Mouse (Mus musculus): ENCODE results near the gene Spns1. TPM values are rescaled to one million over a fixed set of nuclear protein-coding genes. Genes with fewer than 3 reads are reported as not detected.
"Not testable (repeated sequence)": the region's sequence is repeated elsewhere in the genome, so short reads cannot be mapped to it uniquely, and the experiment has no call there.

Spns1 gene
- polyA plus RNA-seq, 1 experiment from 2014 or later = 54.3 TPM

DNA sequence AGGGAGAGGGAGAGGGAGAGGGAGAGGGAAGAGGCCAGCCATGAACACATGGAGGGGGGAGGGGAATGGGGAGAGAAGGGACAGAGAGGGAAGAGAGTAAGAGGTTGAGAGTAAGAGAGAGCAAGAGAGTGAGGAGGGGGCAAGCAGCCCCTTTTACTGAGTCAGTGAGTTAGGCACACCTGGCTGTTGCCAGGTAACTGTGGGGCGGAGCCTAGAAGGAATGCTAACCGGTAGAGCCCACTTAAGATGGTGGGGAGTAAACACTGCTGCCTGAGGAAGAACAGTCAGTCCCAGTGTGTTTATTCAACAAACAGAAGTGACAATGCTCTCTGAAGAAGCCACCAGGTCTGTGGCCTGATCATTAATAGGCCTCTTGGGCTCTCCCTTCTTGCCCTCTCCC is 46.6 kb downstream of the Spns1 start:
- no peaks in the 10 kb centered on the region for H3K9me3 ChIP-seq (ENCODE audit: control insufficient read depth, low read length)
- no peak overlapping the region for H3K27ac ChIP-seq (ENCODE audit: low read length)
- no peak overlapping the region for H3K4me3 ChIP-seq (ENCODE audit: low read length)
- H3K4me2 ChIP-seq (ENCODE audit: low read depth, low read length) = no peak overlapping the region
- no peaks in the 10 kb centered on the region for H3K36me3 ChIP-seq (ENCODE audit: control insufficient read depth, insufficient read depth, low read length)
- no peaks in the 10 kb centered on the region for H3K27me3 ChIP-seq (ENCODE audit: control insufficient read depth, insufficient read depth, low read depth, low read length)
- peak; percentile 28; the same call in 1 of the 2 replicates for ATAC-seq (ENCODE audit: low read depth)
- 11% methylated on average over 2 of the region's 2 CpGs for WGBS
- no peak overlapping the region for H3K9ac ChIP-seq (ENCODE audit: low read length)
- no peaks in the 10 kb centered on the region for H3K4me1 ChIP-seq (replicated peaks; ENCODE audit: control insufficient read depth, insufficient read depth, low read length)

- no peak overlapping the region for H3K4me3 ChIP-seq (ENCODE audit: low read length)
- no peaks in the 10 kb centered on the region for H3K27me3 ChIP-seq (ENCODE audit: control insufficient read depth, insufficient read depth, low read depth, low read length)
- 75% methylated on average over 9 of the region's 9 CpGs for WGBS
These were observed 47.2 kb downstream of the Spns1 start for GRCm38 (mm10) chr7:126329907-126330645.

GRCm38 (mm10) chr7:126328848-126329247 is 48.4 kb downstream of the Spns1 start:
- WGBS = 79% methylated on average over 5 of the region's 6 CpGs
- not testable (repeated sequence) for H3K4me2 ChIP-seq (ENCODE audit: low read depth, low read length); H3K4me3 ChIP-seq (ENCODE audit: low read length); H3K27me3 ChIP-seq (ENCODE audit: control insufficient read depth, insufficient read depth, low read depth, low read length); H3K4me1 ChIP-seq (replicated peaks; ENCODE audit: control insufficient read depth, insufficient read depth, low read length); H3K9me3 ChIP-seq (ENCODE audit: control insufficient read depth, low read length); H3K9ac ChIP-seq (ENCODE audit: low read length); H3K27ac ChIP-seq (ENCODE audit: low read length); ATAC-seq (ENCODE audit: low read depth); H3K36me3 ChIP-seq (ENCODE audit: control insufficient read depth, insufficient read depth, low read length)

More at GRCm38 (mm10) chr7:126329907-126330645, 47.2 kb downstream of the Spns1 start:
- Histone ChIP-seq H3K9me3 (ENCODE audit: control insufficient read depth, low read length) (no peaks in the 10 kb centered on the region), H3K9ac (ENCODE audit: low read length) (no peak overlapping the region), H3K4me2 (ENCODE audit: low read depth, low read length) (no peak overlapping the region), H3K27ac (ENCODE audit: low read length) (no peak overlapping the region), H3K36me3 (ENCODE audit: control insufficient read depth, insufficient read depth, low read length) (no peaks in the 10 kb centered on the region), H3K4me1 (replicated peaks; ENCODE audit: control insufficient read depth, insufficient read depth, low read length) (no peaks in the 10 kb centered on the region)
- no peak for ATAC-seq (ENCODE audit: low read depth)

- H3K4me1 ChIP-seq (replicated peaks; ENCODE audit: control insufficient read depth, insufficient read depth, low read length); H3K27me3 ChIP-seq (ENCODE audit: control insufficient read depth, insufficient read depth, low read depth, low read length); H3K36me3 ChIP-seq (ENCODE audit: control insufficient read depth, insufficient read depth, low read length); H3K4me3 ChIP-seq (ENCODE audit: low read length); H3K27ac ChIP-seq (ENCODE audit: low read length); ATAC-seq (ENCODE audit: low read depth); H3K9me3 ChIP-seq (ENCODE audit: control insufficient read depth, low read length); H3K4me2 ChIP-seq (ENCODE audit: low read depth, low read length); H3K9ac ChIP-seq (ENCODE audit: low read length): not testable (repeated sequence)
- 17% methylated on average over 9 of the region's 9 CpGs for WGBS
These were observed 51.5 kb downstream of the Spns1 start for GRCm38 (mm10) chr7:126325576-126326273.

- no peak overlapping the region for H3K4me3 ChIP-seq (ENCODE audit: low read length)
- no peaks in the 10 kb centered on the region for H3K36me3 ChIP-seq (ENCODE audit: control insufficient read depth, insufficient read depth, low read length)
- H3K9me3 ChIP-seq (ENCODE audit: control insufficient read depth, low read length) = no peaks in the 10 kb centered on the region
- no peak overlapping the region; the same call in 1 of the 2 replicates for H3K9ac ChIP-seq (ENCODE audit: low read length)
- no peak overlapping the region for H3K27ac ChIP-seq (ENCODE audit: low read length)
- no peak overlapping the region for H3K4me2 ChIP-seq (ENCODE audit: low read depth, low read length)
- no peak for ATAC-seq (ENCODE audit: low read depth)
- H3K4me1 ChIP-seq (replicated peaks; ENCODE audit: control insufficient read depth, insufficient read depth, low read length) = 0 out of 2 replicates have a peak, but pooled peaks cover 3% of the 10 kb centered on the region
- no peaks in the 10 kb centered on the region for H3K27me3 ChIP-seq (ENCODE audit: control insufficient read depth, insufficient read depth, low read depth, low read length)
- WGBS = 9% methylated on average over 3 of the region's 3 CpGs
These were observed 52.5 kb downstream of the Spns1 start for GRCm38 (mm10) chr7:126324791-126325190.

- Histone ChIP-seq H3K9ac (ENCODE audit: low read length) (no peak overlapping the region), H3K27me3 (ENCODE audit: control insufficient read depth, insufficient read depth, low read depth, low read length) (no peaks in the 10 kb centered on the region), H3K36me3 (ENCODE audit: control insufficient read depth, insufficient read depth, low read length) (no peaks in the 10 kb centered on the region), H3K4me2 (ENCODE audit: low read depth, low read length) (no peak overlapping the region), H3K4me3 (ENCODE audit: low read length) (no peak overlapping the region), H3K4me1 (replicated peaks; ENCODE audit: control insufficient read depth, insufficient read depth, low read length) (0 out of 2 replicates have a peak, but pooled peaks cover 3% of the 10 kb centered on the region), H3K27ac (ENCODE audit: low read length) (no peak overlapping the region), H3K9me3 (ENCODE audit: control insufficient read depth, low read length) (no peaks in the 10 kb centered on the region)
- no peak for ATAC-seq (ENCODE audit: low read depth)
- WGBS = 5% methylated on average over 11 of the region's 11 CpGs
These were observed 53.5 kb downstream of the Spns1 start for GRCm38 (mm10) chr7:126323729-126324128.

Small RNAs within 50 kb of the gene (microRNA-seq; reads per million reads assigned to microRNA genes)
- not detected for gene Mir7058

Other genes starting within 250 kb of the Spns1 start
- 32.3 and 37.5 TPM in 2 replicates for gene Xpo6, start 176.9 kb downstream of the Spns1 start, polyA plus RNA-seq (2015; fragmentation: Nextera tagmentation; extraction: Ambion mirVana)
- gene Sbk1, start 104.8 kb downstream of the Spns1 start, polyA plus RNA-seq (2015; fragmentation: Nextera tagmentation; extraction: Ambion mirVana) = 14.0 and 16.5 TPM in 2 replicates
- 4.5 and 10.9 TPM in 2 replicates for gene Lat, start 7.9 kb downstream of the Spns1 start, polyA plus RNA-seq (2015; fragmentation: Nextera tagmentation; extraction: Ambion mirVana)
- 2.3 and 2.4 TPM in 2 replicates for gene Nfatc2ip, start 19.3 kb upstream of the Spns1 start, polyA plus RNA-seq (2015; fragmentation: Nextera tagmentation; extraction: Ambion mirVana)
- gene Cd19, start 37.4 kb upstream of the Spns1 start, polyA plus RNA-seq (2015; fragmentation: Nextera tagmentation; extraction: Ambion mirVana) = 0.09 and 0.11 TPM in 2 replicates
- 34.2 and 35.3 TPM in 2 replicates for gene Rabep2, start 51.3 kb upstream of the Spns1 start, polyA plus RNA-seq (2015; fragmentation: Nextera tagmentation; extraction: Ambion mirVana)
- 5.1 and 33.6 TPM in 2 replicates for gene Atp2a1, start 85.7 kb upstream of the Spns1 start, polyA plus RNA-seq (2015; fragmentation: Nextera tagmentation; extraction: Ambion mirVana)
- gene Sh2b1, start 98.0 kb upstream of the Spns1 start, polyA plus RNA-seq (2015; fragmentation: Nextera tagmentation; extraction: Ambion mirVana) = 47.2 and 48.5 TPM in 2 replicates
- gene Tufm, start 109.9 kb upstream of the Spns1 start, polyA plus RNA-seq (2015; fragmentation: Nextera tagmentation; extraction: Ambion mirVana) = 106 and 112 TPM in 2 replicates
- 36.0 and 38.5 TPM in 2 replicates for gene Atxn2l, start 126.0 kb upstream of the Spns1 start, polyA plus RNA-seq (2015; fragmentation: Nextera tagmentation; extraction: Ambion mirVana)
- 181 and 187 TPM in 2 replicates for gene Eif3c, start 189.0 kb upstream of the Spns1 start, polyA plus RNA-seq (2015; fragmentation: Nextera tagmentation; extraction: Ambion mirVana)
- 1.6 and 2.3 TPM in 2 replicates for gene Apobr, start 207.5 kb upstream of the Spns1 start, polyA plus RNA-seq (2015; fragmentation: Nextera tagmentation; extraction: Ambion mirVana)
- gene Cln3, start 208.4 kb upstream of the Spns1 start, polyA plus RNA-seq (2015; fragmentation: Nextera tagmentation; extraction: Ambion mirVana) = 31.2 and 31.7 TPM in 2 replicates
- gene Il27, start 217.5 kb upstream of the Spns1 start, polyA plus RNA-seq (2015; fragmentation: Nextera tagmentation; extraction: Ambion mirVana) = not detected in 2 replicates

Data from lung, embryonic 16.5 days (tissue).